Mouse (Mus musculus): ENCODE data around the gene Rps6ka4.

DNA sequence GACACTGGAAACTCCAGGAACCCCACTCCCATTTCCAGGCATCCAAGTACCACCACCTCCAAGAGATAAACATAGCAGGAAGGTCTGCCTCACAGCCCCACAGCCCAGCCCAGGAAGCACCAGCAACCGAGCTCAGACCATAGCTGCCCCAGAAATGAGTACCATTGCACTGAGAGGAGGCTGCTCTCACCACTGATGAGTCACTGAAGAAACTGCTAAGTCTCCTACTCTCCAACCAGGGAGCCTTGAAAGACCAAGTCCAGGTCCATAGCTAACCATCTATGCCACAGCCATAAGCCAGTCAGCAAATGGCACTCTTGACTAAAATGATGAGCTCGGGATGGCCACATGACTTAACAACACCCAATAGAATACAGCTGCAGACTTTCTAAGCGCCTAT, 13.8 kb downstream of the Rps6ka4 start:
- TF ChIP-seq MAFK (IDR thresholded peaks at IDR 0.05; ENCODE audit: insufficient read depth, low read depth, low read length) (no peak), ZC3H11A (IDR thresholded peaks at IDR 0.05; ENCODE audit: borderline replicate concordance, low read depth, low read length) (no peak), CHD2 (IDR thresholded peaks at IDR 0.05; ENCODE audit: low read depth, low read length) (no peak)
